Mouse (Mus musculus): ENCODE measurements around the gene Spef2.
"Not testable (repeated sequence)": the region's sequence is repeated elsewhere in the genome, so short reads cannot be mapped to it uniquely, and the experiment has no call there.

The Spef2 gene

GRCm38 (mm10) chr15:9677343-9678036 is 71.2 kb downstream of the Spef2 start:
- DNase-seq (ENCODE audit: low read depth, low spot score) = no peak

DNA sequence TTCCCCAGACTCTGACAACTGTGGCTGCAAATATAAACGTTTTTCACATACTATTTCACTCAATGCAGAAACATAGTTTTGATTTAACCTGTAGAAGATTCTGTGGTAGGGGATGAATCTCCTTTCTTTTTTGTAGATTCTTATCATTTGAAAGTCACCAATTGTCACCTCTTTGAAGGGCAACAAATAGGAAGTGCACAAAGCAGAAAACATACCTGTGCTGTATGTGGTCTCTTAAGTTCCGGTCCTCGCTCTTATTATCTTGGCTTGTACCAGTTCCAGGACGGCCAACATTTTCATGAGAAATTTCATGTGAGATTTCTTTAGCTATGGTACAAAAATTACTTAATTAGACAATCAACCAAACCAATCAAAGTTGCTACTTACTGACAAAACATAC is 80.1 kb downstream of the Spef2 start:
- no peak for DNase-seq (ENCODE audit: low read depth, low spot score)

DNA sequence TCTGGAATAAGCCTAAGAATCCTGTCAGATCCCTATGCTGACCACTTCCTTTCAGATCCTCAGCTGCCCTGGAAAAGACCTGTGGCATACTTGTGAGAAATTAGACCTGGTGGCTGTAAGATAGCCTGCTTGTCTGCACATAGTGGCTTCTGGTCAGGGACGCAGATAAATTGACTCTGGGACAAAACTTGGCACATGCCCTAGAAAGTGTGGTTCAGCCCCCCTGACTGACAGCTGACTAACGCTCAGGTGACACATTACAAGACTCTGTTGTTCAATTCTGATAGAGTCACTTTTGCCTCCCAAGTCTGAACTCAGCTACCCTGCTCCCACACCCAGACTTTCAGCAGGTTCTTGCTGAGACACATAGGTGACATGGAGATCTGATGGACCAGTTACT is 83.7 kb downstream of the Spef2 start:
- not testable (repeated sequence) for DNase-seq (ENCODE audit: low read depth, low spot score)

- no peak for DNase-seq (ENCODE audit: low read depth, low spot score)
Measured at GRCm38 (mm10) chr15:9661215-9661614, 87.5 kb downstream of the Spef2 start.

GRCm38 (mm10) chr15:9634471-9634870 is 114.2 kb downstream of the Spef2 start:
- no peak for DNase-seq (ENCODE audit: low read depth, low spot score)

GRCm38 (mm10) chr15:9631657-9632056 is 117.0 kb downstream of the Spef2 start:
- no peak for DNase-seq (ENCODE audit: low read depth, low spot score)

DNA sequence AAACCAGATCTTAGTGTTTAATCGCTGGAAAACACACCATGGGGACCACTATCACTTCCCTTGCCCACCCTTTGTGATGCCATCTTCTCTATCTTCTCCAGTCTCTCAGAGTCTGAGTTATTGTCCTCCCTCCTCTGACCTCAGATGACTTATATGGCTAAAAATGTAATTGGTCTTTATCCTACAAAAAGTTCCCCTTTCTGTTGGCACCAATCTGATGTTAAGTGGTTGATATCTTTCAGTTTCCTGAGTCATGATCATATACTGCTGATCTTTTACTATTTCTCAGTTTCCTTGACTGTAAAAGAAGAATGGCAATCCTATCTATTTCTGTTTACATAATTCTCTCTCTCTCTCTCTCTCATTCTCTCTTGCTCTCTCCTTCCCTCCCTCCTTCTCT is 119.0 kb downstream of the Spef2 start:
- DNase-seq (ENCODE audit: low read depth, low spot score) = no peak

- no peak for DNase-seq (ENCODE audit: low read depth, low spot score)
Measured at GRCm38 (mm10) chr15:9624619-9625018, 124.0 kb downstream of the Spef2 start.

- no peak for DNase-seq (ENCODE audit: low read depth, low spot score)
Measured at GRCm38 (mm10) chr15:9608177-9608576, 140.5 kb downstream of the Spef2 start.

GRCm38 (mm10) chr15:9600088-9600455 is 148.6 kb downstream of the Spef2 start:
- DNase-seq (ENCODE audit: low read depth, low spot score) = no peak

- DNase-seq (ENCODE audit: low read depth, low spot score) = no peak
Measured at GRCm38 (mm10) chr15:9599382-9600087, 149.1 kb downstream of the Spef2 start.

DNA sequence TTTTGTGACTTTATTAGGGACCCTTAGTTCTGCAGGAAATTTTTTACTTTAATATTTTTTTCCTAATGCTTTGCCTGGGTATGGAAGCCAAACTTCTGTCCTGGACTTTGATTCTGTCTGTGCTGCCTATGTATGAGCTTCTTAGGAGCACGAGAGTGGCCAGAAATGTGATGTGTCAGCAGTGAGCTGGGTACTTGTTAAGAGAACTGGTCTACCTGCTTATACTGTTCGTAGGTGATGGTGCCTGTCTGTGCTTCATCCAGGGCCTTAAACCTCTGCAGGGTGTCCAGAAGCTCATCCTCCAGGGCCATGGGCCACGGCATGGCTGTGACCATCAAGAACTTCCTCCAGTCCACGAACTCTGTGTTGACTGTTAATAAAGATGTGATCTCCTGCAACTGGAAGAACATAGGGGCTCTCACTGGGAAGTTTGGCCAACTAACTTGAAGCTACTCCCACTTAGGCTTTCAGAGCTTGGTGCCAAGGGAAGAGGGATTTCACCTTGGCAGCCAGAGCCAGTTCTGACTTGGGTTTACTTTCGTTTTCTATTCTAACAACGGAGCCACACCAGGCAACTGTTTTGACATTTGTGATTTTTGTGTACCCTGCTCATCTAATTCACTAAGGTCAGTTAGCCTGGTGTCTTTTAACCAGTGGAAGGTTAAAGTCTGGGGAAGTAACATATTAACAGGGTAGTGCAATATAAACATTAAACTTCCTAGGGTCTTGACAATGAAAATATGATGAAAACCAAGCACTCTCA is 152.2 kb downstream of the Spef2 start:
- no peak for DNase-seq (ENCODE audit: low read depth, low spot score)

- no peak for DNase-seq (ENCODE audit: low read depth, low spot score)
Measured at GRCm38 (mm10) chr15:9589939-9590338, 158.7 kb downstream of the Spef2 start.

DNA sequence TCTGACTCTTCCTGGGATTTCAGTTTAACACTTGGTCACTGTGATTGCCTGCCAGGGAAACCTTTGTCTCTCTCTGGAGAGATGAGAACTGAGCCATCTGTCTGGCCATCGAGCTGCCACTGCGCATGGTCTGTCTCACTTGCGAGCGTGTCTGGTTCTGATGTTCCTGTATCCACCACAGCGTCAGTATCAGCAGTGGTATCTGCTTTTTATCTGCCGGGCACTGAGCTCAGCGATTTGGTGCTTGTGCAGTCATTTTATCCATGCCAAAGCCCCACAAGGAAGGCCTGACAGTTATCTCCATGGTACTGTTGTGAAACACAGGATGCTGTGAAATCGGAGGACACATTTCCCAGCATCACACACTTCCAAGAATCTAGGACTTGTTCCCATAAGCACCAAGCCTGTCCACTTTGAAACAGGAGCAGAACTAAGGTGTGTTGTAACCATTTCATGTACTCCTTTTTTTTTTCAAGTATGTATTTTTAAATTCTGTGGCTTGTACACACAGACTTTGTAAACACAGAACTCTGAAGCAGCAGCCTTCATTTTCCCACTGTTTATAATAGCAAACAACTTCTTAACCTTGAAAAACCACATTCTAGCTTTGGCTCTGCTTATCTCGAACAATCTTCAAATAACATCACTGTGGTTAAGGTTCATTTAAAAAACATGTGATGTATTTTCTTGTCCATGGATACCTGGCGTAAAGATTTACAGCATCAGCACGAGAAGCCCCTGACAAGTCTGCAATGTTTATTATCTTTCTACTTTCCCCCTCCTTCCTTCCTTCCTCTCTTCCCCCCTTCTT is 168.0 kb downstream of the Spef2 start:
- DNase-seq (ENCODE audit: low read depth, low spot score) = no peak

DNA sequence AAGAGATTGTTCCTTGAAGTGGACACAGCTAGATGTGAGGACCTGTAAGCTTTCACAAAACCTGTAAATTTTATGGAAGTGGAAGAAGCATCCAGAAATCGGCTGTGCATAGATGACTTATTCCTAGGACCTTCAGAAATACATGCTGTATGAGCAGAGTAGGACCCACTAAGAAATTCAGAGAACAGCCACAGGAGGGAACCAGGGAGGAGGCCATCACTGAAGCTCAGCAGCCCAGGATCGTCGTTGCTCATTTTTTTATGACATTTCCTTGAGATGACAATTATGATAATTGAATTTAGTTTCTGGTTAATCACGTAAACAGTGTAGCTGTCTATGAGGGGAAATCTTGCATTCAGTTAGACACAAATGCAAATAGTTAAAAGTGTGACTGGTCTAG is 171.4 kb downstream of the Spef2 start:
- DNase-seq (ENCODE audit: low read depth, low spot score) = no peak

DNA sequence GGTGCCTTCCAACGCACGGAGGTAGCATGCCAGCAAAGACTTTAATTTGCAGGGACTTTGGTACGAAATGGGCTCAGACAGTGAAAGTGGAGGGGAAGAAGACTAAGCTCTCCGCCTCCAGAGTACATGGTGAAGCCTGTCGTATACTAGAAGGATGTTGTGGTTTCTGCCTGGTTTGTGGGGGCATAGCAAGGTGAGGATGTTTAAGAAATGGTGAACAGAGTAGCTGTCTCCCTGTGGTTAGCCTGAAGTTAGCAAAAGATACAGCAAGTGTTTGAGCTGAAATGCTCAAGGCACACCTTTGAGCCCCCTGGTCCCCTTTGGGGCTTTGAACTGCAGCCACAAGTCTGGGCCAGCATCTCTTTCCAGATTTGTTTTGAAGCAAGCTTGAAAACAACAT is 173.9 kb downstream of the Spef2 start:
- no peak for DNase-seq (ENCODE audit: low read depth, low spot score)

GRCm38 (mm10) chr15:9573361-9573760 is 175.3 kb downstream of the Spef2 start:
- DNase-seq (ENCODE audit: low read depth, low spot score) = no peak

DNA sequence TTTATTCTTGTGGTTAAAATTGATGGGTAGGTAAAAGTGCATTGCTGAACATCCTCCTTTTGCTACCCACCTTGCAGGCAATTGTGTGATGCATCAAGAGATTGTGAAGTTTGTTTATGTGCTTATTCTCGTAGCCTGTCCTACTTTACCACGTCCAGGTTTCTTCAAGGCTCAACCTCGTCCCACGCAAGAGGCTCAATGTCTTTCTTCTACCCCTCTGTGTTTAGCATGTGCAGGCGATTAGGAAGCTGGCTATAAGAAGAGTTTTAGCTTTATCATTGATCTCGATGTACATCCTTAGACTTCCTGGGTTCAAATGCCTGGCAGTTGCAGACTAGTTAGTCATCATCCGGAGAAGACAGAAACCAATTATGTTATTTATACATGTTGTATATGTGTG is 176.0 kb downstream of the Spef2 start:
- DNase-seq (ENCODE audit: low read depth, low spot score) = no peak

DNA sequence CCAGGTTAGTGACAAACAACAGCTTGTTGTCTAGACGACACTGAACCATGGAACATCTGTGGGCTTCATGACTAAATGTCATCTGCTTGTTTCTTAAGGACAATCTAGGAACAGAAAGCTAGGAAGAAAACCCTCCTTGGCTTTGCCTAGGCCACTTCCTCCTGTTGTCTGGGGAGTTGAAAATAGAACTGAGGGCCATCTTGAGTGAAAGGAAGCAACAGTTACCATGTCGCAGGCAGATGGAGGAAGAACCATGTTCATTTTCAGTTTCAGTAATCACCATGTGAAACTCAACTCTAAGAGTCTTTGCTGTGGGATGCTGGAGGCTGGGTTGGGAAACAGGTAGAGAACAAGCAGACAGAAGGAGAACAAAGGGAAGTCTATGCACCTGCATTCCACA is 176.8 kb downstream of the Spef2 start:
- DNase-seq (ENCODE audit: low read depth, low spot score) = no peak

DNA sequence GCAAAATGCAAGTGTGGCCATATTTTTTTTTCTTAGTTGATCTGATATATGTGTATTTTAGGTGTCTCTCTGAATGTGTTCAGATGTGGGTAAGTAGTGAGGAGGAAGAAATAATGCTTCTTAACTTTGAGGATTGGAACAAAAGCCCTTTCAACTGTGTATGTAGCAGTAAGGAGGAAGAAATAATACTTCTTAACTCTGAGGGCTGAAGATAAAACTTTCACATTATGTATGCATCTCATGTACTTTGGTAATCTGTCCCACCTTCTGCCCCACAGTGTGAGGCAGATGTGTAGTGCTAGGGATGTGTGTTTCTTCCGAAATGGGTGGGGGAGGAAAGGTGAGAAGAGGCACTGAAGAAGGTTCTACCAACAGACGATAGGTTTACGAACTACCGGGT is 181.4 kb downstream of the Spef2 start:
- no peak for DNase-seq (ENCODE audit: low read depth, low spot score)

DNA sequence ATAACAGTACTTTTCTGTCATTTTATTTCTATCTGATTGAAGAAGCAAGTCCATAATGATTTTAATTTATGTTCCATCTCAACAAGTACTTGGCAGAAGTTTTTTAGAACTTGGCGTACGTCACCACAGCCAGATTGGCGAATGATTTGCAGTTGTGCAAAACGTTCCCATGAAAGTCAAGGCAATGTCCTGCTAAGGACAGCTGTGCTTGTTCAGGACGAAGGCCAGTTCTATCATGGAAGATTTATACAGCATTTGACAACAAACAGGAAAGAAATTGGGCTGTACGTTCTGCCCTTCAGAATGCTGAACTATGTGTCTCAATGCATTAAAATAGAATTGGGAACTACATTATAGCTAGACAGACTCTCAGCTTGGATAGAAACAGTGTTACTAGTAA is 183.3 kb downstream of the Spef2 start:
- no peak for DNase-seq (ENCODE audit: low read depth, low spot score)

DNA sequence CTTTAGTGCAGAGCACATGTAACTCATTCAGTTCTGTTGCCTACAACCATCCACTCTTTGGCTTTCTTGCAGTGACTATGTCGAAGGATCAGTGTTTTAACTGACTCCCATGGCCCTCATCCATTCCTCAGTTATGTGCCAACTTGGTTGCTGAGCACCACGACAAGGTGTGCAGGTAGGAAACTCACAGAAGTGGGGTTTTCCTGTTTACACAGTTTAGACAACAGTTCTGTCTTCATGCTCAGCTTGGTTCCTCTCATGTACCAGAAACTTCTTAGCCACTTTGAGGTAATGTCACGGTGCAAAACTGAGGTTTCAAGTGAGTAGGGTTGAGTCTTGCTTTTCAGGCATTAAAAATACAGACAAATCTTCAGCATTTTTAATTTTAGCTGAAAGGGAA is 184.5 kb downstream of the Spef2 start:
- DNase-seq (ENCODE audit: low read depth, low spot score) = no peak

All from c-Kit-negative CD71-positive TER-119-positive erythroid progenitor cells, embryonic 14.5 days (primary cell).